Mouse (Mus musculus): ENCODE data around the gene Dnah1. TPM values are rescaled to one million over a fixed set of nuclear protein-coding genes. Genes with fewer than 3 reads are reported as not detected.

The Dnah1 gene
- total and polyA plus RNA-seq, 3 experiments = 0.04 to 0.11 TPM; not detected in 1

DNA sequence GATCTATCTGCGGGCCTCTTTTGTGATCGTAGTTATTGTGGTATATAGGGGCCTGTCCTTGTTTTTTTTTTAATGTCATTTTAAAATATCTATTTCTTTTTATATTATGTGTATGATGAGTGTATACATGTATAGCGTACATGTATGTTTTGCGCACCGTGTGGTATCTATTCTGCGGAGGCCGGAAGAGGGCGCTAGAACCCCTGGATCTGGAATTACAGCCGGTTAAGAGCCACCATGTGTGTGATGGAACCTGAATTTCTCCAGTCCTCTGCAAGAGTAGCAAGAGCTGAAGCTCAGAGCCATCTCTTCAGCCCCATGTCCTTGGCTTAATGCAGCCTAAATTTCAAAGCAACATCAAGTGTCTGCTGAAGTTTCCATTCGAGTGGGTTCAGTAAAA, 1.2 kb upstream of the Dnah1 start (continued):
- no peak for TF ChIP-seq UBTF (IDR thresholded peaks at IDR 0.05; ENCODE audit: borderline replicate concordance, insufficient read depth, low read depth, low read length)
- TF ChIP-seq TCF12 (IDR thresholded peaks at IDR 0.05; ENCODE audit: low read depth, low read length) = no peak
- TF ChIP-seq BHLHE40 (IDR thresholded peaks at IDR 0.05; ENCODE audit: borderline replicate concordance, low read depth, low read length) = no peak
- no peak for TF ChIP-seq GATA1 (IDR thresholded peaks at IDR 0.05; ENCODE audit: low read depth, low read length)
- TF ChIP-seq CHD2 (IDR thresholded peaks at IDR 0.05; ENCODE audit: low read length) = no peak
- TF ChIP-seq POLR2A (IDR thresholded peaks at IDR 0.05; ENCODE audit: control insufficient read depth in 1 of 2, insufficient read depth in 1 of 2, low read depth in 1 of 2, low read length in 2 of 2, poor library complexity in 1 of 2) = no peak
- TF ChIP-seq MYB (IDR thresholded peaks at IDR 0.05; ENCODE audit: low read depth, low read length) = no peak
- no peak for TF ChIP-seq MAX (IDR thresholded peaks at IDR 0.05; ENCODE audit: low read length)
- TF ChIP-seq POLR2AphosphoS2 (IDR thresholded peaks at IDR 0.05; ENCODE audit: low read length) = no peak
- no peak for TF ChIP-seq TBP (IDR thresholded peaks at IDR 0.05; ENCODE audit: low read depth, low read length)
- no peak for TF ChIP-seq ETS1 (IDR thresholded peaks at IDR 0.05; ENCODE audit: low read depth, low read length)
- no peak for TF ChIP-seq NELFE (IDR thresholded peaks at IDR 0.05; ENCODE audit: low read depth, low read length)
- TF ChIP-seq POLR2AphosphoS5 (IDR thresholded peaks at IDR 0.05; ENCODE audit: borderline replicate concordance, low read depth, low read length) = no peak
- TF ChIP-seq MAZ (IDR thresholded peaks at IDR 0.05; ENCODE audit: low read depth, low read length) = no peak; the same call in 1 of the 2 replicates
- no peak for TF ChIP-seq E2F4 (IDR thresholded peaks at IDR 0.05; ENCODE audit: borderline replicate concordance, low read depth, low read length)
- peak; percentile 65; the same call in 1 of the 2 replicates for TF ChIP-seq ZNF384 (IDR thresholded peaks at IDR 0.05; ENCODE audit: low read depth, low read length)
- TF ChIP-seq CTCF (IDR thresholded peaks at IDR 0.05 in 2 of 3, conservative IDR thresholded peaks at IDR 0.05 in 1 of 3; ENCODE audit: control insufficient read depth in 1 of 3, insufficient read depth in 1 of 3, low read depth in 2 of 3, low read length in 3 of 3, poor library complexity in 1 of 3, severe bottlenecking in 1 of 3) = peak; percentile 65 to 87 (median 87)
- TF ChIP-seq GABPA (IDR thresholded peaks at IDR 0.05; ENCODE audit: low read depth, low read length) = no peak
- peak; percentile 74; the same call in 1 of the 2 replicates for TF ChIP-seq MXI1 (IDR thresholded peaks at IDR 0.05; ENCODE audit: low read depth, low read length)
- no peak for TF ChIP-seq MAFK (IDR thresholded peaks at IDR 0.05; ENCODE audit: borderline replicate concordance, low read depth, low read length)
- no peak for TF ChIP-seq MEF2A (IDR thresholded peaks at IDR 0.05; ENCODE audit: extremely low read depth, insufficient replicate concordance, low read depth, low read length, poor library complexity, severe bottlenecking)

- H3K36me3 ChIP-seq (ENCODE audit: control insufficient read depth in 1 of 2, insufficient read depth in 2 of 2, low read length in 2 of 2) = peaks cover 0 to 7% of the 10 kb centered on the region in 2 experiments; a peak in 2 of 4 replicates
- H3K4me1 ChIP-seq (ENCODE audit: control insufficient read depth in 1 of 2, insufficient read depth in 2 of 2, low read length in 2 of 2) = peaks cover 4 to 5% of the 10 kb centered on the region in 2 experiments
- no peaks in the 10 kb centered on the region for H3K9me3 ChIP-seq (replicated peaks; ENCODE audit: insufficient read depth, low read length)
- H3K9ac ChIP-seq (ENCODE audit: control insufficient read depth, low read depth, low read length, poor library complexity, severe bottlenecking) = peak overlapping the region; percentile 61
- no peaks in the 10 kb centered on the region for H3K27me3 ChIP-seq (ENCODE audit: control insufficient read depth in 1 of 2, insufficient read depth in 2 of 2, low read length in 2 of 2)
- DNase-seq (ENCODE audit: low read depth, low spot score) = peak; percentile 35
- peak overlapping the region; percentile 57 to 64 for H3K4me3 ChIP-seq (ENCODE audit: control insufficient read depth in 1 of 2, insufficient read depth in 1 of 2, low read depth in 2 of 2, low read length in 2 of 2)
- no peaks in the 10 kb centered on the region for H3K79me2 ChIP-seq (ENCODE audit: control insufficient read depth, insufficient read depth, low read length, poor library complexity)
- TF ChIP-seq CHD2 (IDR thresholded peaks at IDR 0.05; ENCODE audit: low read length) = no peak
- TF ChIP-seq EP300 (IDR thresholded peaks at IDR 0.05; ENCODE audit: low read depth in 1 of 2, low read length in 2 of 2) = no peak
- TF ChIP-seq JUND (IDR thresholded peaks at IDR 0.05; ENCODE audit: low read depth, low read length) = no peak
- no peak for TF ChIP-seq E2F4 (IDR thresholded peaks at IDR 0.05; ENCODE audit: borderline replicate concordance, low read depth, low read length)
- TF ChIP-seq MXI1 (IDR thresholded peaks at IDR 0.05; ENCODE audit: low read depth, low read length) = no peak
- no peak for TF ChIP-seq USF2 (IDR thresholded peaks at IDR 0.05; ENCODE audit: borderline replicate concordance in 1 of 2, insufficient read depth in 1 of 2, low read depth in 1 of 2, low read length in 2 of 2)
- TF ChIP-seq SIN3A (IDR thresholded peaks at IDR 0.05; ENCODE audit: low read length) = no peak
- no peak for TF ChIP-seq ZMIZ1 (IDR thresholded peaks at IDR 0.05; ENCODE audit: low read depth, low read length)
- no peak for TF ChIP-seq POLR2A (IDR thresholded peaks at IDR 0.05; ENCODE audit: control insufficient read depth in 1 of 2, insufficient read depth in 1 of 2, low read depth in 1 of 2, low read length in 2 of 2, poor library complexity in 1 of 2)
- TF ChIP-seq MEF2A (IDR thresholded peaks at IDR 0.05; ENCODE audit: extremely low read depth, insufficient replicate concordance, low read depth, low read length, poor library complexity, severe bottlenecking) = no peak
- TF ChIP-seq POLR2AphosphoS5 (IDR thresholded peaks at IDR 0.05; ENCODE audit: borderline replicate concordance, low read depth, low read length) = no peak
- H3K27ac ChIP-seq (ENCODE audit: control insufficient read depth, low read depth, low read length) = peak overlapping the region; percentile 76
Observed at GRCm38 (mm10) chr14:31323189-31323588, 507 bp downstream of the Dnah1 start.
